Comparison of ENCODE assay signal across 27 mouse cellular contexts in the genomic region with DNA sequence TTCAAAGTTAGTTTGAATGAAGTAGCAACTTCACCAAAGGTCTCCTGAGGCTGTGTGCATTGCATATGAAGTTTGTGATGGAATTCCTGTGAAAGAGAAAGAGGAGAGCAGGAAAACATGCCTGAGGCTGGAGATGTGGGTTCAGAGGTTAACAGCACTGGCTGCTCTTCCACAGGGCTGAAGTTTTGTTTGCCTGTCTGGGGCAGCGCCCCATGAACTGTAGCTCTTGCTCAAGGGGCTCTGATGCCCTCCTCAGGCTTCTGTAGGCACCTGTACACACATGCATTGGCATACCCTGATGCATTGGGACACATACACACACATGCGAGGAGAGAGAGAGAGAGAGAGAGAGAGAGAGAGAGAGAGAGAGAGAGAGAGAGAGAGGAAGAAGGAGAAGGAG. TPM values are rescaled to one million over a fixed set of nuclear protein-coding genes. Genes with fewer than 3 reads are reported as not detected.
"Had no signal": no experiment of that assay in that cellular context is flagged by ENCODE, and none has a peak within 500 bp of the region (broad histone marks: within the 10 kb centered on the region; RNA-seq: fewer than 3 reads in every experiment).

No protein-coding gene starts in this region.

- ATAC-seq: inflammation-experienced regulatory T-cells, adult 6 months; intestine, embryonic 16.5 days; midbrain, embryonic 13.5 days; midbrain, embryonic 16.5 days had no signal

- H3K27me3 ChIP-seq: limb, embryonic 13.5 days; liver, embryonic 13.5 days; lung, embryonic 15.5 days; megakaryocyte, embryonic 14.5 days; midbrain, embryonic 13.5 days; neural tube, embryonic 13.5 days had no signal

- H3K9me3 ChIP-seq: limb, embryonic 10.5 days; limb, embryonic 13.5 days; liver, embryonic 13.5 days; lung, embryonic 15.5 days; megakaryocyte, embryonic 14.5 days; midbrain, embryonic 10.5 days; midbrain, embryonic 13.5 days; neural tube, embryonic 13.5 days had no signal

- H3K4me1 ChIP-seq: limb, embryonic 10.5 days; liver, embryonic 13.5 days; megakaryocyte, embryonic 14.5 days; midbrain, embryonic 13.5 days had no signal

- H3K4me2 ChIP-seq: limb, embryonic 13.5 days; liver, embryonic 13.5 days; lung, embryonic 15.5 days; midbrain, embryonic 13.5 days; neural tube, embryonic 13.5 days had no signal

- H3K27ac ChIP-seq: kidney, postnatal 0 days; limb, embryonic 10.5 days; limb, embryonic 13.5 days; liver, embryonic 13.5 days; lung, embryonic 15.5 days; midbrain, embryonic 13.5 days; neural tube, embryonic 13.5 days; stomach, postnatal 0 days had no signal

- H3K9ac ChIP-seq: limb, embryonic 13.5 days; liver, embryonic 13.5 days; lung, embryonic 15.5 days; midbrain, embryonic 13.5 days; neural tube, embryonic 13.5 days had no signal

- H3K36me3 ChIP-seq: limb, embryonic 10.5 days; limb, embryonic 13.5 days; liver, embryonic 13.5 days; lung, embryonic 15.5 days; midbrain, embryonic 10.5 days; midbrain, embryonic 13.5 days; neural tube, embryonic 13.5 days had no signal

- DNase-seq: kidney, postnatal 36 days; layer of hippocampus, adult 9-11 months; liver, embryonic 13.5 days; lung, adult 18-20 months; lung, postnatal 10 days; lung, postnatal 36 days; right cerebral cortex, adult 18-20 months; right cerebral cortex, postnatal 14 days; right cerebral cortex, postnatal 4 days; thymus, adult 2 months; thymus, postnatal 14 days; thymus, postnatal 4 days had no signal

- H3K4me3 ChIP-seq: limb, embryonic 10.5 days; limb, embryonic 13.5 days; liver, embryonic 13.5 days; lung, embryonic 15.5 days; megakaryocyte, embryonic 14.5 days; midbrain, embryonic 10.5 days; midbrain, embryonic 13.5 days; myocyte; neural tube, embryonic 13.5 days had no signal

RNA-seq across cellular contexts. Expression of gene Shroom3, which starts 32.7 kb away (rescaled TPM):
- total RNA-seq: monocyte, adult 5-6 weeks; neutrophil, adult 5-6 weeks had no signal

RNA-seq across cellular contexts. Expression of gene Ccdc158, which starts 40.8 kb away (rescaled TPM):
- polyA plus RNA-seq: inflammation-experienced regulatory T-cells, adult 6 months; myocyte had no signal
